Mouse (Mus musculus): ENCODE measurements around the gene Pigf.

- TF ChIP-seq POLR2A (IDR thresholded peaks at IDR 0.05; ENCODE audit: low read depth, low read length) (no peak), CTCF (IDR thresholded peaks at IDR 0.05; ENCODE audit: borderline replicate concordance, insufficient read depth, low read length) (no peak)
Measured at GRCm38 (mm10) chr17:87011301-87012019, 13.7 kb downstream of the Pigf start.

Data from embryonic fibroblast, embryonic 13.5 days (primary cell).